Mouse (Mus musculus) left cerebral cortex, adult 8-10 months (tissue): Measurements from ENCODE around the gene Vgll4. TPM values are rescaled to one million over a fixed set of nuclear protein-coding genes. Genes with fewer than 3 reads are reported as not detected.
A peak's percentile ranks its signal among the peaks of the same experiment; 100 is the strongest.
"Not testable (repeated sequence)": the region's sequence is repeated elsewhere in the genome, so short reads cannot be mapped to it uniquely, and the experiment has no call there.

Experiments used
- DNase-seq, 2 experiments: peaks; one replicate each; pipeline ENCODE4 v3.0.0; 2022; ENCODE audit warnings: low spot score in 2 of 2
- total RNA-seq, 4 experiments: library from RNA; stranded (reverse); gene quantifications; 2 replicates each; pipeline ENCODE4 v1.2.4; 2022

Gene Vgll4
- total RNA-seq, 4 experiments from 2014 or later, result 59.0 to 76.6 (median 62.4) TPM

DNA sequence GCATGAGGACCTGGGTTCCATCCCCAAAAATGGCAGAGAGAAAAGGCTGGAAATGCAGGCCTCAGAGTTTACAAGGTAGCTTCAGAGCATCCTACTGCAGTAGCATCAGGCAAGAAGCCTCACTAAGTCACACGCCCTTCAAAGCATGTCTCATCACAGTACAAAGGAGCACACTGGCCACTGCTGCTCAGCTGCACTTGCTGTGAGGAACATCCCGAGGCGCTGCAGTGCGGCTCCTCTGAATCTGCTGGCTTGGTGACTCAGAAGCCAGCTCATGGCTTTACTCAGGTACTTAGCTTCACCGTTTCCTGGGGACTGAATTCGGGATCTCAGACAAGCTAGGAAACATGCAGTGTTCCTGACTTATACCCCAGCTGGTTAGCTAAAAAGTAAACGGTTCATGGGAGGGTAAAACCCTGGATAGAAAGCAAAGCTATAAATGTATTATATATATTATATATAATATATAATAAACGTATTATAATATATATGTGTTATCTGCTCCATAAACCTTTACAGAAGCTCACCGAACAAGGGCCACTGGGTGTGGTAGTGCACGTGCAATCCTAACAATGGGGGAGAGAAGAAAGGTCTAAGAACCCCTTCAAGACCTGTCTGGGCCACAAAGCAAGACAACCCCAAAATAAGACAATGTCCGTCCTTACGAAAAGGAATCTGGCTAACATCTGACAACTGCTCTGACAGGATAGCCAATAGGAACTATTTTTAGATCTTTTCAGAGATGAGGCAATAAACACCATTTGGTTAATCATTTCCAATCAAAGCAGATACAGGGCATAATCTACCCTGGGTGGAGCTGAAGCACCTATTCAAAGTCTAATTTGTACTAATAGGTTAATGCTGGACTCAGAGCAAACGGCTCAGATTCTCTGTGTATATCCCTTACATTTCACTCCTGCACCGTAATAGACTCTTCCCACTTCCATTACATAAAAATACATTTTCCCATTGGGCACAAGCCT lies 25.0 kb downstream of the Vgll4 start:
- DNase-seq, result no peak

DNA sequence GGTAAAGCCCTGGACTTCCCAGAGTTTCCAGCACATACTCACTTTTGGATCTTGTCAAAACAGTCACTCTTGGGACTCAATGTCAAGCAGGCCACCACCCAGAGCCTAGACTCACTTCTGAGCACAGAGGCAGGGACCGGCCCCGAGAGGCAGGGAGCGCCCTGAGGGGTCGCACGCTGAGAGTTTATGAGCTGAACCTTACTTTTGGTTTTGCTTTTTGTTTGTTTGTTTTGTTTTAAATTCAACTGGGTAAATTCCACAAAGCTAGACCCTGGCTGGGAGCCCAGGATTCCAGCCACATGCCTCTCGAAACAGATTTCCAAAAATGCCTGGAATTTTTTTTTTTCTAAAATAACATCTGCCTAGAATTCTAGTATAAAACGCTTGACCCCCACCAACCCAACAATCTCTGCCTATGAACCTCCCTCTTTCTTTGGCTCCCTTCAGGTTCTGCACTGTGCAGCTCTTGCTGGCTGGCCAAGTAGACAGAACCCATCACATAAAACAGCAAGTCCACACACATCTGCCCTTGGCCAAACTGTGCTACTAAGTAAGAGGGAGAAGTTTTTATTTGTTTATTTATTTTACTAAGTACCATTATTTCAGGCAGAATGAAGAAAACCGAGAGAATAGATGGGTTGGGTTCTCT lies 28.5 kb downstream of the Vgll4 start:
- DNase-seq, result no peak

DNA sequence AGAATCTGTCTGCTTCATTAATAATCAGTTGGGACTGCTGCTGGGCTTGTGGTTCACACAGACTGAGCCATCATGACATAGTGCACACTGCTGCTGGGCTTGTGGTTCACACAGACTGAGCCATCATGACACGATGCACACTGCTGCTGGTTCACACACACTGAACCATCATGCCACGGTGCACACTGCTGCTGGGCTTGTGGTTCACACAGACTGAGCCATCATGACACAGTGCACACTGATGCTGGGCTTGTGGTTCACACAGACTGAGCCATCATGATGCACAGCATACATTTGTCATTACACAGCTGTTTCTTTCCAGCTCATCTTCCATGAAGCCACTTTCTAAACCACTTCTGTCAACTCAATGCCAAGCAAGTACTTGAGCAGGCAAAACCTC lies 30.1 kb downstream of the Vgll4 start:
- DNase-seq, result no peak

GRCm38 (mm10) chr6:114936941-114937313 lies 32.9 kb downstream of the Vgll4 start:
- no peak for DNase-seq

- peak in 1 of 2 experiments; percentile 70 for DNase-seq
Observed at GRCm38 (mm10) chr6:114936297-114936940, 33.4 kb downstream of the Vgll4 start.

DNA sequence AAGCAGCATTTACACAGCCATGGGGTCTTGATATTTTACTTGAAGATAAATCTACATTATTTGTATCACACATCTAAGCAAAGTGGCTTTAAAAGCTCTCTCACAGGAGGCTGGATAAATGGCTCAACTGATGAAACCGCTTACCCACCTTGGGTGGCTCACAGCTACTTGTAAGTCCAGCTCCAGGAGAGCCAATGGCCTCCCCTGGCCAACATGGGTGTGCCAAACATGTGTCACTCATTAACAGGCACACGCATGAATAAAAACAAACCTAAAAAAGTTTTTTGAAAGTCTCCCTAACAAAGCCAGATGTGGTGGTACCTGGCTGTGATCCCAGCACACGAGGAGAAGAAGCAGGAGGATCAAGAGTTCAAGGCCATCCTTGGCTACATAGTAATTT lies 34.4 kb downstream of the Vgll4 start:
- DNase-seq, result no peak

DNA sequence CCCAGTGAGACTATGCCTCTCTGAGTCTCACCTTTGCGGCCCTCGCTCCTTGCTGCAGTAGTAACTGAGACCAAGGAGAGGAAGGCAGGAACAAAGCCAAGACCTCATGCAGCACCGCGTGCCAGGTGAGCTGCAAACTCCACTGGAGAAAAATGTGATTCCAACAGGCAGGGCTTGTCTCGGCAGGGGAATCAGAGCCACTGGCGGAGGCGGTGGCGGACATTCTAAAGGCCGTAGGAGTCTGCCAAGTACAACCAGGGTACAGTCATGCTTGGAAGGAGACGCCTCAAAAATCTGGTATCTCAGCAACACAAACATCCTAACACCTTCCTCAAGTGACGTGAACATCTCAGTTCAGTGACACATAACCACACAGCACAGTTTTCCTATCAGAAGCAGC lies 35.7 kb downstream of the Vgll4 start:
- no peak for DNase-seq

GRCm38 (mm10) chr6:114932991-114933392 lies 36.8 kb downstream of the Vgll4 start:
- no peak for DNase-seq

DNA sequence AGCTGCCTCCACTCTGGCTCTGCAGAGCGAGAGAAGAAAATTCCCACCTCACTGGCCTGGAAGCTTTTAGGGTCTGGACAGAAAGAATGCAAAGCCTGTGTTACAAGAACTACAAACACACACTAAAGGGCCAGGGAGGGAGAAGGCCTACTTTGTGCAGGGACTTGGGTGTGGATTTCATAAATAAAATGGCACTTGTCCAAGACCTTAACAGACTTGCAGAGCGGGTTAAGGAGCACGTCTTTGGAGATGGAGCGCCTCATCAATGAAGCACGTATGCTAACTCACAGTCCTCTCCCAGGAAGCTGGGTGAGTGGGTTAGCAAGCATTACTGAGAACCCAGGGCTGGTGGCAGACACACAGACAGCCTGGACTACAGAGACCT lies 37.7 kb downstream of the Vgll4 start:
- no peak for DNase-seq

DNA sequence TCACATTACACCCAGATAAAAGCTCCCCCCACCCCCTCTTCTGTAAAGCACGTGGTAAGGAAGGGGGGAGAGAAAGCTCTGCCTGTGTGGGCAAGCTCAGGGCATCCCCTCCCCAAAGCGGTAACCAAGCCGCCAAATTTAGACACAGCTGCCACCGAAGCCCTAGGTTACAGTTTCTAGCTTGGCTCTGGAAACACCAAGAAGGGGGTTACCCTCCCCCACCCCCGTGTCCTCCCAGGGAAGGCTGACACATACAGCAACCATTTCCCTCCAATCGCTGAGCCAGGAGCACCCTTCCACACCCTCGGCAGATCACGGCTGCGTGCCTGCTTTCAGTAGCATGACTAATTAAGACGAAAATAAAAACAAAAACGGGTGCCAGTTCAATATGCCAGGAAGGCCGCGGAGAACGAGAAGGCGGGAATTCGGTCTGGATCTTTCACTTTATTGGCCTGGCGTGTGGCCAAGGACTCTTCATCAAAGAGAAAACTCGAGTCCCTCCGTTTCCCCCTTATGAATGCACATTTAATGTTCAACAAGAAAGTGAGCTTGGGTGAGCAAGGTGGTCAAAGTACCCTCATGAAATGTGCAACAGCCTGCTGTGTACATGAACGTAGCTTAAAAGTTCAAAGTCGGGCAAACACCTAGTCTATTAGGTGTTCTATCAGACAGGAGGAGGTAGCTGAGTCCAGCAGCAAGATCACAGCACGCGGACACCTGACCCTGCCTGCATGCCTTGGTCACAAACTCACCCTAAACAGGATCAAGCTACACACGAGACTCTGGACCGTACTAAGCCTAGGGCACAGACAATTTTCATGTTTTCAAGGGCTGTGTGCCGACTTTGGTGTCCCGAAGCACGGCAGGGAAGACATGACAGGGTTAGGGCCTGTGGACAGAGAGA lies 38.3 kb downstream of the Vgll4 start:
- DNase-seq, result no peak

GRCm38 (mm10) chr6:114930646-114931045 lies 39.1 kb downstream of the Vgll4 start:
- DNase-seq, result no peak

DNA sequence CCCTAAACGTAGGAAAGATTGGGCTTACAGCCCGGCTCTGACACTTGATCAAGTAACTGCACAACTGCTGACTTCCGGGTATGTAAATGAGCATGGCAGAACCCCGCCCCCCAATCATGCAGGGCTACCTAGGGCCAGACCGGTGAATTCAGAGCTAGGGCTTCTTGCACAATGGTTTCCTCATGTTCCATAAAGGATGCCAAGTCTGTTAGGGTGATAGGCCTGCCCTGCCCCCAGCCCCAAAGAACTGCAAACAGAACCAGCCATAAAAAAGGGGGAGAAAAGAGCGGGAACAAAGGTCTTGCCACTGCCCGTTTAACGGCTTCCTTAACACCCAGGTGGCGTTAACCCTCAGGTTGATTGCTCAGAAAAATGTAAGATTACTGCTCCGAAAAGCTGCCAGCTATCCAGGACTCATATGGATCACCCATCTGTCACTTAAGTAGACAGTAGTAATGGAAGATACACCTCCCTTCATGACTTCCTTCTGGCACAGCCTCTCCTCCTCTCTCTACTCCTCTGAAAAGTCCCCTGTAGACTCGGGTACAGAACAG lies 39.7 kb downstream of the Vgll4 start:
- no peak for DNase-seq

GRCm38 (mm10) chr6:114929346-114929745 lies 40.4 kb downstream of the Vgll4 start:
- no peak for DNase-seq

DNA sequence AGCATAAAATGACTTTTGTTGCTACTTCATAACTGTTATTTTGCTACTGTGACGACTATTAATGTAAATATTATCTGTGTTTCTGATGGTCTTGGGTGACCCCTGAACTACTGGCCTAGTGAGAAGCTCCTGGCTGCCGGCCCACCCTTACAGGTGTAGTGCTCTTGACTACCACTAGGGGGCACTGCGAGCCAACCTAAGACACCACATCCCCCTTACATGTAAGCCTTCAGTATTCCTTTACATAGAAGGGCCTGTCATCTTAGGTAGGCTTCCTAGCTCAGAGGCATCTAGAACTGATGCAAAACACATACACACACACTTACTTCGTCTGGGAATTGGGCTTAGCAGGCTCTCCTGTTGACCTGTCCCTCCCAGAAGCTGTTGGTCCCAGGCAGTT lies 41.3 kb downstream of the Vgll4 start:
- peak in 1 of 2 experiments; percentile 63 for DNase-seq

GRCm38 (mm10) chr6:114927400-114927799 lies 42.4 kb downstream of the Vgll4 start:
- no peak for DNase-seq

GRCm38 (mm10) chr6:114926369-114927157 lies 43.2 kb downstream of the Vgll4 start:
- no peak for DNase-seq

GRCm38 (mm10) chr6:114925196-114925595 lies 44.6 kb downstream of the Vgll4 start:
- no peak for DNase-seq

- not testable (repeated sequence) for DNase-seq
Observed at GRCm38 (mm10) chr6:114922355-114923096, 47.3 kb downstream of the Vgll4 start.
